Mouse (Mus musculus) adrenal gland, adult 18-20 months (tissue): ENCODE measurements at regions not wholly inside any gene's neighbourhood (a gene's known extent, or its start where the extent isn't known, plus 50 kb on each side); places are given as distances from the start of the nearest gene placed in this dataset.
A peak's percentile ranks its signal among the peaks of the same experiment; 100 is the strongest.

ENCODE experiments used
- DNase-seq, 2 experiments: peaks; one replicate each; pipeline ENCODE4 v3.0.0; 2021 to 2022; ENCODE audit warnings: low spot score in 2 of 2

- DNase-seq, result no peak
Measured at GRCm38 (mm10) chr6:59556668-59557310, 130.7 kb upstream of the Gprin3 start.

- DNase-seq, result no peak
Measured at GRCm38 (mm10) chr6:59537025-59537424, 110.9 kb upstream of the Gprin3 start.

DNA sequence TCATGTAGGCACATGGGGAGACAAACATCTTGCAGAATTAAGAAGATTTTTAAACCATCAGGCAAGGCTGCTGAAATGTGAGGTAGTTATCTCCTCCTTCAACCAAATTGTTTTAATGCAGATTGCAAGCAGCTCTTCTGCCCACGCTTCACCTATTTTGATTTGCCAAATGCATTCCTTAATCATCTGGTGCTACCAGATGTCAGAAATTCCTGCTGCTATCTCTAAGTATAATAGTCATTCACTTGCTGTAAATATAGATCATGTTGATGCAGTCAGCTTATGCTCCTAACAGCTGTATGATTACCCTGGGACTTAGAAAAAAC is 98.8 kb upstream of the Gprin3 start:
- no peak for DNase-seq

- DNase-seq, result no peak
Measured at GRCm38 (mm10) chr6:59524095-59524939, 98.2 kb upstream of the Gprin3 start.

DNA sequence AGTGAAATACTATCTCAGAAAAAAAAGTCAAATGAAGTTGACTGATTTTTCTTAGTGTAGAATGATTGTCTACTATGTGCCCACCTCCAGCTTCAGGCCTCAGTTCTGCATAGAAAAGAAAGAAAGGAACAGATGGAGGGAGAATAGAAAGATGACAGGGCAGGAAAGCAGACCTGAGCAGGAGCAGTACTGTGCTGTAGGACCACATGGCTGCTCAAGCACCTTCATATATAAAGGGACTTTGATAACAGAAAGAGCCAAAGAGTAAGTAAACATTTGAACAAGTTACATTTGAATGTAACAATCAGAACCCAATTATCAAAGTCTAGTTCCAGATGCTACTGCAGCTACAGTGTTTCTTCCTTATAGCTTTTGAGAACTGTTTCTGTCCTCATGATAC is 96.9 kb upstream of the Gprin3 start:
- no peak for DNase-seq

DNA sequence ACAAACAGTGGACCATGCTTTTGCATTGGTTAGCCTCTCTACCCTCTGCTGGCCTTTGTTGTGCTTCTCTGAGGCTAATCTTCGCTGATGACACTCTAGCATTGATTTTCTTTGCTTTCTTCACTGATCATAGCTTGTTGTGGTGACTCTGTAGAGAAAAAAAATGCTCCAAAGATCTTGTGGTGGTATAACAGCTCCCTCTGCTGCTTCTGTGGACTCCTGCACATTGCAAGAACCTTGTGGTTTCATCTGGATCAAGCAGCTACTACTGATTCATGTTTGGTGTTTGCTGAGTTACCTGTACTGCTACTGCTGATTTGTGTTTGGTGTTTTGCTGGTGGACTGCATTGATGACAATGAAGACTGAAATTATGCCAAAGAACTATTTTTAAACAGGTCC is 74.7 kb upstream of the Gprin3 start:
- DNase-seq, result no peak

GRCm38 (mm10) chr6:59498800-59499199 is 72.7 kb upstream of the Gprin3 start:
- no peak for DNase-seq

- DNase-seq, result peak; percentile 42 to 65
Measured at GRCm38 (mm10) chr6:59498079-59498478, 72.0 kb upstream of the Gprin3 start.

DNA sequence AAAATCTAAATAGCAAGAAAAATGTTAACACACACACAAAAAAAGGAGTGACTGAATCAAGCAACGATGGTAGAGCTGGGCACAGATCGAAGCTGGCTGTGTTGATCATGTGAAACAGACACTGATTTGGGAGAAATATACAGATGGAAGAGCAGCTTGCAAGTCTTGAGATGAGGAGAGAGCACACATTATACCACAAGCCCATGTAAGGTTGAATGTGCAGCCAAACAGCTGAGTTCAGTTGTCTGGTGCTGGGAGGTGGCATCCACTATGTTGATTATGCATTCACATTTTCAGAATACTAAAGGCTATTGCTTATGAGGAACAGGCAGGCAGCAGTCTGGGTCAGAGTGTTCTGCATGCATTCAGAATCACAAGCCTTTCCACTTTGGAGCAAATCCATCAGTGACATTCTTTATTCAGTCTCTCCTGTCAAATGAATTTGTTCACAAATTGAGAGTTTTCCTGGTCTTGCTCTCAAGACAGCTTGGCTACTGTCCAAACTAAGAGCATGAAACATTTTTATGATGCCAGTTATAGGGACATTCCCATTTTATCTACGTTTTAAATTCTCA is 63.0 kb upstream of the Gprin3 start:
- DNase-seq, result no peak

DNA sequence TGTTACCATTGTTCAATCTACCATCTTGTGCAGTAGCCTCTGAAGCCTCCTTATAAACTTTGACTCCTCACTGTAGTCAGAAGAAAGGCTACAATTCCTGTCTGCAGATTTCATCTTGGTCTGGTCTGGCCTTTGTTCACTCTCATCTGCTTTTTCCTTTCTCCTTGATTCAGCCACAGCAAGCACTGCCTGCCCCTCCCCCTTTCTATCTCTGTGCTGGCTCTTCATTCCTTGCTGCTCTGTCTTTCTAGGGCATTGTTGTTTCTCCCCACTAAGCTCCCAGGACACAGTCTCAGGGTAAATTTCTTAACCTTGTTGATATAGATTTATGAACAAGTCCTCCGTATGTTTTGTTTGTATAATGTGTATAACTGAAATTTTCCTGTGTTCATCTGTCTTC is 62.3 kb upstream of the Gprin3 start:
- DNase-seq, result no peak

- DNase-seq, result no peak
Measured at GRCm38 (mm10) chr6:59484004-59484403, 57.9 kb upstream of the Gprin3 start.

DNA sequence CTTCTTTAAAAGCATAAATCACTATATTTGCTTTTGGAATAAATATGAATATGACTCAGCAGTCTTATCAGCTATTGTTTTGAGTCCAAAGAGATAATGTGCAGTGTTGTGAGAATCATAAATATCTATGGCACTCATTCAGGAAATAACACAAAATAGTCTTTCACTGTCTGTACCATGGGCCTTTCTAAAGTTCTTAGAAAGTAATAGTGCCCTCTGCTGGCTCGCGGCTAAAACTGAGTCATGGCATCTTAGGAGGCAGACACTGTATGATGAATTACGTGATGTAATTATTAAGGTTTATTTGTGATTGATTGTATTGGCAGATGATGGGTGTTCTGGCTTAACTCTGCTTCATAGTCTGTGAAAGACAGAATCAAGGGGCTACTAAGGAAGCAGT is 57.5 kb upstream of the Gprin3 start:
- DNase-seq, result peak; percentile 9 to 33
